Mouse (Mus musculus) hindbrain, embryonic 16.5 days (tissue): ENCODE results near the gene Aym1. TPM values are rescaled to one million over a fixed set of nuclear protein-coding genes. Genes with fewer than 3 reads are reported as not detected.

ENCODE experiments used
- ATAC-seq: fragments of 200-750 bp; cut with Nextera tagmentation; 2 replicates; pipeline ENCODE4 v1.8.0; 2017; ENCODE audit warnings: moderate TSS enrichment, moderate library complexity
- H3K27ac ChIP-seq: fragments of 300-500 bp; sonication (generic); 2 replicates; pipeline ENCODE4 v1.5.1; 2014; ENCODE audit warnings: low read depth, mild to moderate bottlenecking, control low read depth, low read length, moderate library complexity
- H3K27me3 ChIP-seq: fragments of 300-500 bp; sonication (generic); replicated peaks from 2 replicates; pipeline ENCODE4 v1.6.1; 2014; ENCODE audit warnings: low read length; ENCODE audit not compliant: control insufficient read depth, insufficient read depth
- H3K36me3 ChIP-seq: fragments of 300-500 bp; sonication (generic); 2 replicates; pipeline ENCODE4 v1.6.1; 2014; ENCODE audit warnings: mild to moderate bottlenecking, low read length, moderate library complexity, mixed read lengths; ENCODE audit not compliant: control insufficient read depth, insufficient read depth
- H3K4me1 ChIP-seq: fragments of 300-500 bp; sonication (generic); 2 replicates; pipeline ENCODE4 v1.6.1; 2014; ENCODE audit warnings: low read depth, low read length; ENCODE audit not compliant: control insufficient read depth, insufficient read depth
- H3K4me2 ChIP-seq: fragments of 300-500 bp; sonication (generic); 2 replicates; pipeline ENCODE4 v1.6.1; 2014; ENCODE audit warnings: mild to moderate bottlenecking, low read length, control low read depth, moderate library complexity
- H3K4me3 ChIP-seq: fragments of 300-500 bp; sonication (generic); 2 replicates; pipeline ENCODE4 v1.5.1; 2014; ENCODE audit warnings: mild to moderate bottlenecking, low read length, control low read depth, moderate library complexity
- H3K9ac ChIP-seq: fragments of 300-500 bp; sonication (generic); 2 replicates; pipeline ENCODE4 v1.6.1; 2014; ENCODE audit warnings: low read depth, mild to moderate bottlenecking, control low read depth, low read length, moderate library complexity
- H3K9me3 ChIP-seq: fragments of 300-500 bp; sonication (generic); 2 replicates; pipeline ENCODE4 v1.6.1; 2014; ENCODE audit warnings: mild to moderate bottlenecking, low read length, moderate library complexity; ENCODE audit not compliant: control insufficient read depth
- WGBS: fragments of 180-500 bp; shearing (Covaris S2); extraction: QIAGEN DNeasy Blood & Tissue Kit; methylation state at CpG from one replicate; pipeline ENCODE4 v1.1.7; 2014; 5-methylcytosine and 5-hydroxymethylcytosine counted together
- polyA plus RNA-seq: library from polyadenylated mRNA; unstranded; fragments of >200 nt; fragmentation: Nextera tagmentation; extraction: Ambion mirVana; gene quantifications from 2 replicates; pipeline ENCODE4 v1.2.1, GENCODE M21; 2015

Gene Aym1
- not detected in 2 replicates for polyA plus RNA-seq

DNA sequence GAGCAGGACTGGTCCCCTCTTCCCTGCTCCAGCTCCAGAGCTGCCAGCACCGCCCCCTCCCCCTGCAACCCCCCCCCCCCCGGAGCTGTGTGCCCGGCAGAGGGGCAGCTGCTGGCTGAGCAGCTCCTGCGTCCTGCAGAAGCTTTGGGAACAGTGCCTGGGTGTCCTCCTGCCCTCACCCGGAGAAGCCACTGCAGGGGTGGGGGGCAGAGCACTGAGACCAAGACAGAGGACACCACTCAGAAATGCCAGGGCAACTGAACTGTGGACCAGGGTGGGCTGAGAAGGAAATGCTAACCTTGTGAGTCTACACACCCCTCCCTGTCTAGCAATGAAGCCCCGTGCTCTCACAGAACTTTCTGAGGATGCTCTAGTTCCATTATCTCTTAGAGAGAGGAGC lies at the start of gene Aym1:
Gene Aym1, plus strand, starts transcription at position 109 of the 400 bp plus-strand sequence.
- no peaks in the 10 kb centered on the region for H3K9me3 ChIP-seq
- no peak within 1 kb of the TSS for H3K9ac ChIP-seq
- peaks cover under 1% of the 10 kb centered on the region; the same call in 1 of the 2 replicates for H3K4me1 ChIP-seq
- no peak for ATAC-seq
- WGBS: 34% methylated on average over 3 of the region's 6 CpGs
- no peak within 1 kb of the TSS for H3K27ac ChIP-seq
- no peak within 1 kb of the TSS for H3K4me2 ChIP-seq
- no peak within 1 kb of the TSS for H3K4me3 ChIP-seq
- H3K36me3 ChIP-seq: no peaks in the 10 kb centered on the region
- H3K27me3 ChIP-seq: peaks cover 7% of the 10 kb centered on the region

GRCm38 (mm10) chr5:113309491-113310376 lies 47.4 kb upstream of the Aym1 start:
- no peaks in the 10 kb centered on the region for H3K9me3 ChIP-seq
- no peak for ATAC-seq
- H3K27ac ChIP-seq: 0 out of 2 replicates have a peak overlapping the region, but pooled peaks have one; percentile 51
- H3K4me3 ChIP-seq: peak overlapping the region; percentile 64
- peaks cover 45% of the 10 kb centered on the region for H3K4me1 ChIP-seq
- WGBS: 51% methylated on average over 21 of the region's 22 CpGs
- no peaks in the 10 kb centered on the region for H3K36me3 ChIP-seq
- H3K4me2 ChIP-seq: peak overlapping the region; percentile 70
- no peaks in the 10 kb centered on the region for H3K27me3 ChIP-seq
- peak overlapping the region; percentile 77 for H3K9ac ChIP-seq

GRCm38 (mm10) chr5:113310377-113311003 lies 46.6 kb upstream of the Aym1 start, which contains the start of gene Sgsm1:
TSS of gene Sgsm1 (minus strand) at chr5:113310786.
- under 1% methylated on average over 47 of the region's 53 CpGs for WGBS
- Histone ChIP-seq H3K4me2 (peak within 1 kb of the TSS; percentile 70), H3K27ac (peak within 1 kb of the TSS; percentile 51; the same call in 1 of the 2 replicates), H3K9me3 (no peaks in the 10 kb centered on the region), H3K9ac (peak within 1 kb of the TSS; percentile 77), H3K4me1 (peaks cover 45% of the 10 kb centered on the region), H3K36me3 (no peaks in the 10 kb centered on the region), H3K27me3 (no peaks in the 10 kb centered on the region), H3K4me3 (peak within 1 kb of the TSS; percentile 64)
- ATAC-seq: peak; percentile 80

DNA sequence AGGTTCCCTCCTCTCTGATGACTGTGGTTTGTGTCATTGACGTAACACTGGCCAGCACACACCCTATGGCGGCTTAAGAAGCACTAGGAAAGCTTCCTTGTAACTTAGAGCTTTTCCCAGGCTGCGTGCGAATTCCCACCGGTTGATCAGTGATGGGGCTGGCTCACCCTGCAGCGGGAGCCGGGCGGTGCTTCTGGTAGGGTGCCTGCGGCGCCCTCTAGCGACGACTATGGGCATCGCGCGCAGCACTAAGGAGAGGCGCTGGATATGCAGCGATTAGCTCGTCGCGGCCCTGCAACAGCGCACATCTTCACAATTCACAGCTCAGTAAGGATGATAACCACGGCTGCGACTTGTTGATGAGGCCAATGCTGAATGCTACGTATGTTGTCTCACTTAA lies 43.1 kb upstream of the Aym1 start:
- Histone ChIP-seq H3K36me3 (no peaks in the 10 kb centered on the region), H3K4me3 (peak overlapping the region; percentile 18), H3K9me3 (no peaks in the 10 kb centered on the region), H3K27ac (no peak overlapping the region), H3K27me3 (no peaks in the 10 kb centered on the region), H3K4me1 (peaks cover 15% of the 10 kb centered on the region), H3K9ac (peak overlapping the region; percentile 53), H3K4me2 (peak overlapping the region; percentile 46)
- ATAC-seq: peak; percentile 66
- WGBS: 2% methylated on average over 24 of the region's 24 CpGs

DNA sequence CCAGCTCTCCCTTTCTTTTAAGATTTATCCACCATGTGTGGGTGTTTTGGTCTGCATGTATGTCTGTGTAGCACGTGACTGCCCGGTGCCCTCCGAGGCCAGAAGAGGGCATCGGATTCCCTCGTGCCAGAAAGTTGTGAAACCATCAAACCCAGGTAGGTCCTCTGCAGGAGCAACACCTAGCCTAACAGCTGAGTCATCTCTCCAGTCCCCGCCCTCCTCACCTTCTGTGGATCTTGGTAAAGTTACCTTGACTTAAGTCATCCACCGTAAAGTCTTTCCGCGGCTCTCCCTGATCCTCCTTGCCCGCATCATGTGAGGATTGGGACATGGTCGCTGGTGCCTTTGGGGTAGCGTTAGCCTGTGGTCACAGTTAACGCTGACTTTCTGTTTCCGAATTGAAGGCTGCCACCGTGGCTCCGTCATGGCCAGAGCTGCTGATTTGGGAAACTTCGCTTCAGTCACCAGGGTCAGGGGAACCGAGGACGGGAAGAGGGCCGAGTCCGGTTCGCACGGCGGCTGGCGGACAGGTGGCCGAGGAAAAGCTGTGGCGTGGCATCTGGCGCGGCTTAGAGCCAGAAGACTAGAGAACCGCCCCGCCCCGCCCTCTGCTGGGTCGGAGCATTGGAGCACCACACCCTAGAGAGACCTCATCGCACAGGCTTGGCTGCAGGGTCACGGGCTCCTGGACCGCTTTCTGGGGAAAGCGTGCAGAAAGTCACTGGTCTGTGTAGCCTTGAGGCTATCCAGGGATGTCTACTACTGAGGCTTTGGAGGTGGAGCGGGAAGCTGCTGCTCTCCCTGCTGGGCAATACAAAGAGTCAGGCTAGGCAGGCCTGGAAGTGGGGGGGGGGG lies 33.1 kb upstream of the Aym1 start:
- Histone ChIP-seq H3K4me3 (peak overlapping the region; percentile 33), H3K27me3 (peaks cover 2% of the 10 kb centered on the region; the same call in 1 of the 2 replicates), H3K36me3 (no peaks in the 10 kb centered on the region), H3K4me2 (peak overlapping the region; percentile 62), H3K27ac (no peak overlapping the region), H3K4me1 (peaks cover 7% of the 10 kb centered on the region), H3K9me3 (peaks cover 2% of the 10 kb centered on the region), H3K9ac (peak overlapping the region; percentile 54)
- 4% methylated on average over 38 of the region's 38 CpGs for WGBS
- ATAC-seq: no peak

DNA sequence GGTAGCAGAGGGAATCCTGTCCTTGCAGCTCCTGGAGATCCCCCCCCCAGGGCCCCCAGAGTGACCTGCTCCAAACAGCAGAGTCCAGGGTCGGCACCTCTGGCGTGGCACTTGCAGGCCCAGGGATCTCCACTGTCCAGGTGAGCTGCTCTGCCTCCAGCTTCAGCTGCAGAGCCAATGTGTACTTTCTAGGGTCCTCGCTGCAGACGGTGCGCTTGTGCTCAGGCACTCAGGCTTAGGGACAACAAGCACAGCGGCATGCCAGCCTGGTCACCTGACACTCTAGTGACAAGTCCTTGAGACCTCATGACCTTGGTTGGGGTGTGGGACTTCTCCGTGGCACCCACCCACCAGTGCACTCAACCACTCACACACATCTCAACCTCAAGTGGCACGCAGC lies 27.6 kb upstream of the Aym1 start:
- H3K27me3 ChIP-seq: peaks cover 11% of the 10 kb centered on the region
- no peak overlapping the region for H3K4me3 ChIP-seq
- 98% methylated on average over 7 of the region's 8 CpGs for WGBS
- H3K9ac ChIP-seq: no peak overlapping the region
- peaks cover 2% of the 10 kb centered on the region for H3K9me3 ChIP-seq
- H3K4me1 ChIP-seq: no peaks in the 10 kb centered on the region
- H3K4me2 ChIP-seq: no peak overlapping the region
- H3K27ac ChIP-seq: no peak overlapping the region
- ATAC-seq: no peak
- H3K36me3 ChIP-seq: no peaks in the 10 kb centered on the region

GRCm38 (mm10) chr5:113330202-113330601 lies 26.9 kb upstream of the Aym1 start:
- Histone ChIP-seq H3K27ac (no peak overlapping the region), H3K36me3 (no peaks in the 10 kb centered on the region), H3K27me3 (peaks cover 18% of the 10 kb centered on the region), H3K4me1 (no peaks in the 10 kb centered on the region), H3K4me3 (no peak overlapping the region), H3K9ac (no peak overlapping the region), H3K4me2 (no peak overlapping the region), H3K9me3 (peaks cover 2% of the 10 kb centered on the region)
- 75% methylated on average over 3 of the region's 3 CpGs for WGBS
- no peak for ATAC-seq

- H3K9me3 ChIP-seq: peaks cover 2% of the 10 kb centered on the region
- peaks cover 6% of the 10 kb centered on the region for H3K4me1 ChIP-seq
- peaks cover 29% of the 10 kb centered on the region for H3K27me3 ChIP-seq
- ATAC-seq: no peak
- H3K36me3 ChIP-seq: no peaks in the 10 kb centered on the region
- no peak overlapping the region for H3K9ac ChIP-seq
- no peak overlapping the region for H3K4me2 ChIP-seq
- 38% methylated on average over 12 of the region's 12 CpGs for WGBS
- H3K27ac ChIP-seq: no peak overlapping the region
- no peak overlapping the region for H3K4me3 ChIP-seq
Measured at GRCm38 (mm10) chr5:113332239-113332638, 24.9 kb upstream of the Aym1 start.
